Mouse (Mus musculus) embryonic fibroblast, embryonic 13.5 days (primary cell): ENCODE data around the gene Spns2. TPM values are rescaled to one million over a fixed set of nuclear protein-coding genes. Genes with fewer than 3 reads are reported as not detected.

Source experiments
- H3K27ac ChIP-seq: 2 replicates; pipeline ENCODE4 v1.5.1; 2012; ENCODE audit warnings: low read length, control low read depth, inconsistent platforms; ENCODE audit not compliant: insufficient read depth
- H3K4me1 ChIP-seq: 2 replicates; pipeline ENCODE4 v1.6.1; 2011; ENCODE audit warnings: low read length; ENCODE audit not compliant: control insufficient read depth, insufficient read depth
- H3K4me3 ChIP-seq: 2 replicates; pipeline ENCODE4 v1.5.1; 2011; ENCODE audit warnings: mild to moderate bottlenecking, control low read depth, low read length; ENCODE audit not compliant: insufficient read depth
- CTCF ChIP-seq: IDR thresholded peaks from 2 replicates; pipeline ENCODE4 v1.5.1; 2011; ENCODE audit warnings: mild to moderate bottlenecking, control low read depth, low read length, moderate library complexity, borderline replicate concordance; ENCODE audit not compliant: insufficient read depth
- POLR2A ChIP-seq: IDR thresholded peaks from 2 replicates; pipeline ENCODE4 v1.6.1; 2011; ENCODE audit warnings: low read depth, mild to moderate bottlenecking, control low read depth, low read length, moderate library complexity
- polyA plus RNA-seq: library from polyadenylated mRNA; stranded (reverse); fragments of >200 nt; gene quantifications from 2 replicates; pipeline ENCODE4 v1.2.4, GENCODE M21; 2011; ENCODE audit warnings: low read depth; ENCODE audit not compliant: missing spikeins, insufficient read length

Spns2 gene
- polyA plus RNA-seq, 1 experiment, result 1.3 TPM

GRCm38 (mm10) chr11:72521598-72522541, 32.2 kb upstream of the Spns2 start:
- Histone ChIP-seq H3K4me1 (no peaks in the 10 kb centered on the region), H3K4me3 (no peak overlapping the region), H3K27ac (no peak overlapping the region)
- TF ChIP-seq POLR2A, result no peak
- TF ChIP-seq CTCF, result no peak

- TF ChIP-seq CTCF, result no peak
- no peak for TF ChIP-seq POLR2A
- no peaks in the 10 kb centered on the region for H3K4me1 ChIP-seq
- no peak overlapping the region for H3K4me3 ChIP-seq
- no peak overlapping the region for H3K27ac ChIP-seq
Observed at GRCm38 (mm10) chr11:72519895-72520294, 30.2 kb upstream of the Spns2 start.

- no peaks in the 10 kb centered on the region for H3K4me1 ChIP-seq
- H3K4me3 ChIP-seq, result no peak overlapping the region
- no peak for TF ChIP-seq POLR2A
- no peak for TF ChIP-seq CTCF
- H3K27ac ChIP-seq, result no peak overlapping the region
Observed at GRCm38 (mm10) chr11:72519189-72519588, 29.5 kb upstream of the Spns2 start.

- no peak overlapping the region for H3K4me3 ChIP-seq
- TF ChIP-seq POLR2A (no peak), CTCF (no peak)
- H3K27ac ChIP-seq, result no peak overlapping the region
- H3K4me1 ChIP-seq, result no peaks in the 10 kb centered on the region
Observed at GRCm38 (mm10) chr11:72518449-72518848, 28.7 kb upstream of the Spns2 start.

GRCm38 (mm10) chr11:72514967-72515366, 25.3 kb upstream of the Spns2 start:
- Histone ChIP-seq H3K4me3 (no peak overlapping the region), H3K4me1 (no peaks in the 10 kb centered on the region), H3K27ac (no peak overlapping the region)
- TF ChIP-seq POLR2A, result no peak
- TF ChIP-seq CTCF, result no peak

- TF ChIP-seq POLR2A (no peak), CTCF (no peak)
- H3K4me3 ChIP-seq, result no peak overlapping the region
- no peaks in the 10 kb centered on the region for H3K4me1 ChIP-seq
- H3K27ac ChIP-seq, result no peak overlapping the region
Observed at GRCm38 (mm10) chr11:72508651-72509050, 18.9 kb upstream of the Spns2 start.

- no peak overlapping the region for H3K27ac ChIP-seq
- TF ChIP-seq POLR2A (no peak), CTCF (no peak)
- H3K4me1 ChIP-seq, result no peaks in the 10 kb centered on the region
- H3K4me3 ChIP-seq, result no peak overlapping the region
Observed at GRCm38 (mm10) chr11:72507651-72508050, 17.9 kb upstream of the Spns2 start.

- H3K4me1 ChIP-seq, result peaks cover 6% of the 10 kb centered on the region
- TF ChIP-seq CTCF (no peak), POLR2A (no peak)
- H3K4me3 ChIP-seq, result no peak overlapping the region
- H3K27ac ChIP-seq, result no peak overlapping the region
Observed at GRCm38 (mm10) chr11:72504016-72504797, 14.5 kb upstream of the Spns2 start.

GRCm38 (mm10) chr11:72503501-72503921, 13.8 kb upstream of the Spns2 start:
- no peak overlapping the region for H3K27ac ChIP-seq
- no peak for TF ChIP-seq CTCF
- H3K4me3 ChIP-seq, result no peak overlapping the region
- peaks cover 6% of the 10 kb centered on the region for H3K4me1 ChIP-seq

- no peak overlapping the region for H3K27ac ChIP-seq
- TF ChIP-seq CTCF, result no peak
- TF ChIP-seq POLR2A, result no peak
- no peak overlapping the region for H3K4me3 ChIP-seq
- H3K4me1 ChIP-seq, result peaks cover 6% of the 10 kb centered on the region
Observed at GRCm38 (mm10) chr11:72502236-72502635, 12.5 kb upstream of the Spns2 start.
